Mouse (Mus musculus): Measurements from ENCODE around the gene Btn1a1. TPM values are rescaled to one million over a fixed set of nuclear protein-coding genes. Genes with fewer than 3 reads are reported as not detected.
A peak's percentile ranks its signal among the peaks of the same experiment; 100 is the strongest.

Gene Btn1a1
- polyA plus RNA-seq, 1 experiment from 2014 or later, result not detected

GRCm38 (mm10) chr13:23429771-23430380 is 35.8 kb downstream of the Btn1a1 start:
- ATAC-seq (ENCODE audit: insufficient number of reproducible peaks, low FRiP score, low TSS enrichment, low read depth), result no peak

GRCm38 (mm10) chr13:23428166-23428993 is 37.3 kb downstream of the Btn1a1 start:
- ATAC-seq (ENCODE audit: insufficient number of reproducible peaks, low FRiP score, low TSS enrichment, low read depth), result no peak
- Histone ChIP-seq H3K9ac (no peak overlapping the region), H3K4me2 (replicated peaks) (no peak overlapping the region), H3K9me3 (replicated peaks) (no peaks in the 10 kb centered on the region), H3K36me3 (no peaks in the 10 kb centered on the region), H3K27ac (replicated peaks) (no peak overlapping the region), H3K4me3 (replicated peaks) (no peak overlapping the region), H3K4me1 (peaks cover 17% of the 10 kb centered on the region; the same call in 1 of the 2 replicates), H3K27me3 (no peaks in the 10 kb centered on the region)
- 54% methylated on average over 16 of the region's 16 CpGs for WGBS

More at GRCm38 (mm10) chr13:23429771-23430380, 35.8 kb downstream of the Btn1a1 start:
- 28% methylated on average over 10 of the region's 10 CpGs for WGBS
- Histone ChIP-seq H3K27ac (replicated peaks) (peak overlapping the region; percentile 31; the same call in 1 of the 2 replicates), H3K4me1 (peaks cover 21% of the 10 kb centered on the region; the same call in 1 of the 2 replicates), H3K9ac (peak overlapping the region; percentile 49; the same call in 1 of the 2 replicates), H3K4me2 (replicated peaks) (peak overlapping the region; percentile 64), H3K4me3 (replicated peaks) (peak overlapping the region; percentile 65), H3K9me3 (replicated peaks) (no peaks in the 10 kb centered on the region), H3K36me3 (no peaks in the 10 kb centered on the region), H3K27me3 (no peaks in the 10 kb centered on the region)

DNA sequence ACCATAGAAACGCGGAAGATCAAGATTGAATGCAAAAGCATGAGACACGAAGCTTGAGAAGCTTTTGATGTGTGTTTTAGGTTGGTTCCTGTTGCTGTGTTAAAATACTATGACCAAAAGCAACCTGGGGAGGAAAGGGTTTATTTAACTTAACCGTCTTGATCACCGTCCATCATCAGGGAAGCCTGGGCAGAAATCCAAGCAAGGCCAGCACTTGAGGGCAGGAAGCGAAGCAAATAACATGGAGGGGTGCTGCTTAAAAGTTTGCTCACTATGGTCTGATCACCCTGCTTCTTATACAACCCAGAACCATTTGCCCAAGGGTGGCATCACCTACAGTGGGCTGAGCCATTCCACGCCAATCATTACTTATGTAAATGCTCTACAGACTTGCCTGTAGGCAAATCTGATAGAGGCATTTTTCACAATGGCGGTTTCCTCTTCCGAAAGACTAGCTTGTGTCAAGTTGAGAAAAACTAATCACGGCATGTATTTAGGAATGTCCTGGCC is 38.2 kb downstream of the Btn1a1 start:
- Histone ChIP-seq H3K4me2 (replicated peaks) (no peak overlapping the region), H3K36me3 (0 out of 2 replicates have a peak, but pooled peaks cover under 1% of the 10 kb centered on the region), H3K9me3 (replicated peaks) (no peaks in the 10 kb centered on the region), H3K4me1 (peaks cover 23% of the 10 kb centered on the region), H3K4me3 (replicated peaks) (no peak overlapping the region), H3K27ac (replicated peaks) (no peak overlapping the region), H3K9ac (no peak overlapping the region), H3K27me3 (no peaks in the 10 kb centered on the region)
- 54% methylated on average over 10 of the region's 10 CpGs for WGBS
- no peak for ATAC-seq (ENCODE audit: insufficient number of reproducible peaks, low FRiP score, low TSS enrichment, low read depth)

GRCm38 (mm10) chr13:23426922-23427321 is 38.8 kb downstream of the Btn1a1 start:
- no peaks in the 10 kb centered on the region for H3K9me3 ChIP-seq (replicated peaks)
- ATAC-seq (ENCODE audit: insufficient number of reproducible peaks, low FRiP score, low TSS enrichment, low read depth), result no peak
- no peak overlapping the region for H3K4me3 ChIP-seq (replicated peaks)
- no peaks in the 10 kb centered on the region for H3K27me3 ChIP-seq
- no peak overlapping the region for H3K27ac ChIP-seq (replicated peaks)
- WGBS, result 13% methylated on average over 14 of the region's 14 CpGs
- no peak overlapping the region for H3K4me2 ChIP-seq (replicated peaks)
- H3K9ac ChIP-seq, result no peak overlapping the region
- peaks cover 6% of the 10 kb centered on the region for H3K36me3 ChIP-seq
- peaks cover 26% of the 10 kb centered on the region for H3K4me1 ChIP-seq

- H3K27me3 ChIP-seq, result no peaks in the 10 kb centered on the region
- no peak for ATAC-seq (ENCODE audit: insufficient number of reproducible peaks, low FRiP score, low TSS enrichment, low read depth)
- no peak overlapping the region for H3K27ac ChIP-seq (replicated peaks)
- no peak overlapping the region for H3K4me3 ChIP-seq (replicated peaks)
- H3K9ac ChIP-seq, result no peak overlapping the region
- 11% methylated on average over 8 of the region's 8 CpGs for WGBS
- H3K4me1 ChIP-seq, result peaks cover 26% of the 10 kb centered on the region
- 0 out of 2 replicates have a peak overlapping the region, but pooled peaks have one; percentile 31 for H3K4me2 ChIP-seq (replicated peaks)
- H3K36me3 ChIP-seq, result peaks cover 12% of the 10 kb centered on the region
- no peaks in the 10 kb centered on the region for H3K9me3 ChIP-seq (replicated peaks)
Observed at GRCm38 (mm10) chr13:23426335-23426734, 39.4 kb downstream of the Btn1a1 start.

DNA sequence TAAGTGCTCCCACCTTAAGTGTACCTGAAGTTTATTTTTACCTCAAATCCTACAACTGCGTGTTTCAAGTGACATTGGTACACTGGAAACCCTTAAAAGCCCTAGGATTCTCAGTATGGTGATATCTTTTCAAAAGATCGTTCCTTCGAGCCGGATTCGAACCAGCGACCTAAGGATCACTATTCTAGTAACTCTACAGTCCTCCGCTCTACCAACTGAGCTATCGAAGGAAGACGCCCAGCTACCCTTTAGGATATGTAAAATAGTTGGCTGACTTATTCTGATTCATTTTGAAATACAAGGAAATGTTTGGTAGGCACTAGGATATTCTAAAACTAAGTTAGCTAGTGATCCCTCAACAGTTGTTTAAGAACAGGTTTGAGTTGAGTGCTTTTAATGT is 40.2 kb downstream of the Btn1a1 start:
- peak overlapping the region; percentile 75; the same call in 1 of the 2 replicates for H3K4me3 ChIP-seq (replicated peaks)
- no peak overlapping the region for H3K9ac ChIP-seq
- no peaks in the 10 kb centered on the region for H3K27me3 ChIP-seq
- H3K36me3 ChIP-seq, result peaks cover 20% of the 10 kb centered on the region
- 4% methylated on average over 9 of the region's 9 CpGs for WGBS
- H3K4me1 ChIP-seq, result peaks cover 26% of the 10 kb centered on the region
- H3K9me3 ChIP-seq (replicated peaks), result no peaks in the 10 kb centered on the region
- no peak overlapping the region for H3K27ac ChIP-seq (replicated peaks)
- no peak for ATAC-seq (ENCODE audit: insufficient number of reproducible peaks, low FRiP score, low TSS enrichment, low read depth)
- H3K4me2 ChIP-seq (replicated peaks), result peak overlapping the region; percentile 79

DNA sequence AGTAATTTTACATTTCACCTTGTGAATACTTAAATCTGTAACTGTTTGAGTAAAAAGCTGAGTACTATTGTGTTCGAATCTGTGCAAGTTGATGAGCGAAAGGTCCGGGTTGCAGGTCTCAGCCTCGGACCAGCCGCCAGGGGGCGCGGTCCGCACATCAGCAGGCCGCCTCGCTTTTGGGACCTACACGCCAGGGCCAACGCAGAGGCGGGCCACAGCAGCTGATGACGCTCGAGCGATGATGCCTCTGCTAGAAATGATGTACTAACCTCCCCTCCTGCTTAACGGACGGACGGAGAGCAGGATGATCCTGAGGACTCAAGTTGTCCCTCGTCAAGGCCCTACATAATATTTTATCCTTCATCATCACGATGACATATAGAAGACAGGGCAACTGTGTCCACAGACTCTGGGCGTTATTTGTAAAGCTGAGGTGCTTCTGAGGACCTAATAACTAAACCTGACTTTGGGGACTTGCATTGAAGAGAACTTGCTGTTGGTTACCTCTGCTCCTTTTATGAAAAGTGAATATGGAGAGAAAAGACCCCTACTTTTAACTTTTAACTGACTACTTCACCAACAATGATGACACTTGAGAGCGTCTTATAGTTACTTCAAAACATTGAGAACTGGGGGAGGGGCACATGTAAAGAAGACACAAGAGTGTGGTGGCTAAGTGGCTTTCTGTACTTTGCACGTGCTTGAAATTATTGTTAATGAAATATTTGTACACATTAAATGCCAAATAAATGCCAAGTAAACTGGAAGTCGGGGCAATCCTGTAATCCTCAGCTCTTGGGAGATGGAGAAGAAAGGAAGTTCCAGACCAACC is 41.0 kb downstream of the Btn1a1 start:
- H3K4me3 ChIP-seq (replicated peaks), result peak overlapping the region; percentile 75
- peak overlapping the region; percentile 79 for H3K4me2 ChIP-seq (replicated peaks)
- no peaks in the 10 kb centered on the region for H3K27me3 ChIP-seq
- H3K9me3 ChIP-seq (replicated peaks), result no peaks in the 10 kb centered on the region
- WGBS, result 2% methylated on average over 25 of the region's 25 CpGs
- peak; percentile 75 for ATAC-seq (ENCODE audit: insufficient number of reproducible peaks, low FRiP score, low TSS enrichment, low read depth)
- H3K4me1 ChIP-seq, result peaks cover 26% of the 10 kb centered on the region
- peak overlapping the region; percentile 67 for H3K27ac ChIP-seq (replicated peaks)
- peaks cover 28% of the 10 kb centered on the region for H3K36me3 ChIP-seq
- no peak overlapping the region for H3K9ac ChIP-seq

DNA sequence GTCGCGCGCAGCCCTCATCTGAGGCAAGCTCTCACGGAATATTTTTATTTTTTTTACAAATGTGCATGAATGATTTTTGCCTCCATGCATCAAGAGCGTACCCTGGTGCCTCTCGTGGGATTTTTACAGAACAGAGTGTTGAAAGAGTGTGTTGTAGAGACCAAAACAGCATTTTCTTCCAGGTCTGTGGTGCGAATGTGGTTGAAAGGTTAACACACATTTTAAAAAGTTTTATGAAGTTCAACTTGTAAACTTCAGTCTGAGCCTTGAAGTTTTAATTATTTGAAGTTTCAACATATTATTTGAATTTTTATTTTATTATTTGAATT is 41.7 kb downstream of the Btn1a1 start:
- no peak for ATAC-seq (ENCODE audit: insufficient number of reproducible peaks, low FRiP score, low TSS enrichment, low read depth)
- H3K27me3 ChIP-seq, result no peaks in the 10 kb centered on the region
- peaks cover 34% of the 10 kb centered on the region for H3K36me3 ChIP-seq
- peak overlapping the region; percentile 86 for H3K27ac ChIP-seq (replicated peaks)
- H3K9ac ChIP-seq, result 0 out of 2 replicates have a peak overlapping the region, but pooled peaks have one; percentile 31
- peak overlapping the region; percentile 79 for H3K4me2 ChIP-seq (replicated peaks)
- peaks cover 26% of the 10 kb centered on the region for H3K4me1 ChIP-seq
- under 1% methylated on average over 7 of the region's 7 CpGs for WGBS
- H3K9me3 ChIP-seq (replicated peaks), result no peaks in the 10 kb centered on the region
- H3K4me3 ChIP-seq (replicated peaks), result peak overlapping the region; percentile 75

DNA sequence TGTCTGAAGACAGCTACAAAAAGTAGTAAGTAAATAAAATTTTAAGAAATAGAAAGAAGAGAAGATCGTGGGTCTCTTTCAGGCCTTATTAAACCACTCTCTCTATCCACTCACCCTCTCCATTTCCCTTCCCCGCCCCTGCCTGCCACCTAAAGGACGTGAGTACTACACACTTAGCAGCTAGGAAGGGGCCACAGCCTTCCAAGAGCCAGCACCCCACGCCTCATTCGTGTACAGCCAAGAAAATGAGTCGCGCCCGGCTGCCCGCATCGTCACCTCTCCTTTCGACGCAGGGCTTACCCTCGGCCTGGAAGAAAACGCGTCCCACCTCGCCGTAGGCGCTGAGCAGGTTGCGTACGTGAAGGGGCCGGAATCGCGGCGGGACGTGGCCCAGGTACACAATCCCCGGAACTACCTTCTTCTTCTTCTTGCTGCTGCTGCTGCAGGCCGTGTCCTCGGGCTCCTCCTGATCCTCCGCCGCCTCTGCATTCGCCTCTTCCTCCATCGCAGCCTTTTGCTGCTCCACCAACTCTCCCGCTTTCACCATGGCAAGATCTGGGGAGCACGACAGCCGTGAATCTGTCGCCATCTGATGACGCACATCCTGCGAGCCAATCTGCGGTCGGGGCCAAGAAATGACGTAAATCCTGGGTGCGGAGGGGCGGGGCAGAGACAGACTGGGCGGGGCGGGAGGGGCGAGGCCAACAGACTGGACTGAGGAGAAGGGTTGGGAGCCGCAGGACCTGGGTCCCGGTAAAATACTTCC is 42.2 kb downstream of the Btn1a1 start, which contains the start of gene Abt1:
Gene Abt1 (minus strand): TSS at position 581 of the 766 bp plus-strand sequence.
- Histone ChIP-seq H3K9me3 (replicated peaks) (no peaks in the 10 kb centered on the region), H3K4me2 (replicated peaks) (peak within 1 kb of the TSS; percentile 79), H3K27me3 (no peaks in the 10 kb centered on the region), H3K4me3 (replicated peaks) (peak within 1 kb of the TSS; percentile 75), H3K4me1 (peaks cover 26% of the 10 kb centered on the region), H3K9ac (peak within 1 kb of the TSS; percentile 74), H3K36me3 (peaks cover 39% of the 10 kb centered on the region), H3K27ac (replicated peaks) (peak within 1 kb of the TSS; percentile 86)
- peak; percentile 86 for ATAC-seq (ENCODE audit: insufficient number of reproducible peaks, low FRiP score, low TSS enrichment, low read depth)
- WGBS, result under 1% methylated on average over 48 of the region's 48 CpGs

- no peak for ATAC-seq (ENCODE audit: insufficient number of reproducible peaks, low FRiP score, low TSS enrichment, low read depth)
- Histone ChIP-seq H3K4me2 (replicated peaks) (0 out of 2 replicates have a peak overlapping the region, but pooled peaks have one; percentile 79), H3K4me1 (peaks cover 26% of the 10 kb centered on the region), H3K4me3 (replicated peaks) (peak overlapping the region; percentile 75), H3K27me3 (no peaks in the 10 kb centered on the region), H3K27ac (replicated peaks) (no peak overlapping the region), H3K9me3 (replicated peaks) (no peaks in the 10 kb centered on the region), H3K9ac (no peak overlapping the region), H3K36me3 (peaks cover 40% of the 10 kb centered on the region)
- WGBS, result 93% methylated on average over 16 of the region's 16 CpGs
Observed at GRCm38 (mm10) chr13:23422351-23422750, 43.4 kb downstream of the Btn1a1 start.

Measured in embryonic facial prominence, embryonic 15.5 days (tissue).